Mouse (Mus musculus) midbrain, postnatal 0 days (tissue): ENCODE data around the gene Mmrn1. TPM values are rescaled to one million over a fixed set of nuclear protein-coding genes. Genes with fewer than 3 reads are reported as not detected.

Experiments used
- ATAC-seq: fragments of 200-750 bp; cut with Nextera tagmentation; 2 replicates; pipeline ENCODE4 v1.8.0; 2017; ENCODE audit warnings: moderate number of reproducible peaks, mild to moderate bottlenecking, moderate TSS enrichment, moderate library complexity; ENCODE audit not compliant: low FRiP score
- DNase-seq: peaks from one replicate; pipeline ENCODE4 v3.0.0-alpha.2; 2015; ENCODE audit warnings: low spot score
- H3K27ac ChIP-seq: fragments of 300-500 bp; sonication (generic); 2 replicates; pipeline ENCODE4 v1.5.1; 2014; ENCODE audit warnings: low read depth, mild to moderate bottlenecking, low read length, mixed read lengths
- H3K27me3 ChIP-seq: fragments of 300-500 bp; sonication (generic); 2 replicates; pipeline ENCODE4 v1.6.1; 2014; ENCODE audit warnings: low read length, control low read depth, mixed read lengths; ENCODE audit not compliant: insufficient read depth
- H3K36me3 ChIP-seq: fragments of 300-500 bp; sonication (generic); 2 replicates; pipeline ENCODE4 v1.6.1; 2014; ENCODE audit warnings: low read length, control low read depth, mixed read lengths; ENCODE audit not compliant: insufficient read depth
- H3K4me1 ChIP-seq: fragments of 300-500 bp; sonication (generic); 2 replicates; pipeline ENCODE4 v1.6.1; 2014; ENCODE audit warnings: mild to moderate bottlenecking, control low read depth, antibody characterized with exemption, low read length, mixed read lengths; ENCODE audit not compliant: insufficient read depth
- H3K4me2 ChIP-seq: fragments of 300-500 bp; sonication (generic); 2 replicates; pipeline ENCODE4 v1.6.1; 2014; ENCODE audit warnings: low read depth, mild to moderate bottlenecking, low read length, mixed read lengths; ENCODE audit not compliant: poor library complexity, severe bottlenecking
- H3K4me3 ChIP-seq: fragments of 300-500 bp; sonication (generic); 2 replicates; pipeline ENCODE4 v1.5.1; 2014; ENCODE audit warnings: low read depth, mild to moderate bottlenecking, low read length, moderate library complexity
- H3K9ac ChIP-seq: fragments of 300-500 bp; sonication (generic); replicated peaks from 2 replicates; pipeline ENCODE4 v1.6.1; 2014; ENCODE audit warnings: mild to moderate bottlenecking, low read length, moderate library complexity, mixed read lengths; ENCODE audit not compliant: poor library complexity, severe bottlenecking
- H3K9me3 ChIP-seq: fragments of 300-500 bp; sonication (generic); 2 replicates; pipeline ENCODE4 v1.6.1; 2016; ENCODE audit warnings: low read length, control low read depth
- CTCF ChIP-seq: IDR thresholded peaks from 2 replicates; pipeline ENCODE4 v1.5.1; 2016; ENCODE audit warnings: antibody characterized with exemption, mild to moderate bottlenecking
- WGBS: fragments of 180-500 bp; shearing (Covaris S2); extraction: QIAGEN DNeasy Blood & Tissue Kit; methylation state at CpG from one replicate; pipeline ENCODE4 v1.1.7; 2014; 5-methylcytosine and 5-hydroxymethylcytosine counted together
- polyA plus RNA-seq: library from polyadenylated mRNA; unstranded; fragments of >200 nt; fragmentation: Nextera tagmentation; extraction: Ambion mirVana; gene quantifications from 2 replicates; pipeline ENCODE4 v1.2.1, GENCODE M21; 2015
- total RNA-seq: library from RNA; depleted of rRNA; stranded (reverse); fragments of >200 nt; gene quantifications from 2 replicates; pipeline ENCODE4 v1.2.3, GENCODE M21; 2014; rRNA removed

Mmrn1 gene
- total and polyA plus RNA-seq, 2 experiments from 2014 or later: 1.0 to 1.5 TPM

GRCm38 (mm10) chr6:61003916-61004765 is 79.4 kb downstream of the Mmrn1 start:
- Histone ChIP-seq H3K9ac (no peak overlapping the region), H3K9me3 (no peaks in the 10 kb centered on the region), H3K4me2 (no peak overlapping the region), H3K27ac (no peak overlapping the region), H3K36me3 (no peaks in the 10 kb centered on the region), H3K27me3 (no peaks in the 10 kb centered on the region), H3K4me1 (no peaks in the 10 kb centered on the region), H3K4me3 (no peak overlapping the region)
- no peak for TF ChIP-seq CTCF
- ATAC-seq (no peak), DNase-seq (no peak)
- WGBS: 30% methylated on average over 3 of the region's 3 CpGs

DNA sequence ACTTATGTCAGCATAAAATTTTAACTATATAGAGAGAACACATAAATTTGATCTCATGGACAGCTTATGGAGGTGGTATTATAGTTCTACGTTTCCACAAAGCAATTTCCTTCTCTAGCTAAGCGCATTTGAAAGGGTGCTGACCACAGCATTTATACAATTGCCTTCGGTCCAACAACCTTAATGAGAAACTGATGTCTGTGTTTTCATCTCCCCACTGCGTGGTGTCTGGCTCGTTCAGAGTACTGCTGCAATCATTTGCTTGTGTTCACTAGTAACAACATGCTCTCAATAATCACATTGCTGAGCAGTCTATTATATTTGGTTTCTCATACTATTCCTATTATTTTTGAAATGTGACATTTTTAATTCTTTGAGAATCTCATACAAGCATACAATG is 89.0 kb downstream of the Mmrn1 start:
- DNase-seq (peak; percentile 26), ATAC-seq (no peak)
- no peak overlapping the region for H3K9ac ChIP-seq
- 63% methylated on average over 5 of the region's 5 CpGs for WGBS
- no peak overlapping the region for H3K4me2 ChIP-seq
- H3K27ac ChIP-seq: no peak overlapping the region
- no peak for TF ChIP-seq CTCF
- no peak overlapping the region for H3K4me3 ChIP-seq
- no peaks in the 10 kb centered on the region for H3K4me1 ChIP-seq
- H3K36me3 ChIP-seq: no peaks in the 10 kb centered on the region
- H3K9me3 ChIP-seq: no peaks in the 10 kb centered on the region
- no peaks in the 10 kb centered on the region for H3K27me3 ChIP-seq

- Histone ChIP-seq H3K9ac (no peak overlapping the region), H3K27ac (no peak overlapping the region), H3K4me3 (no peak overlapping the region), H3K4me1 (no peaks in the 10 kb centered on the region), H3K27me3 (no peaks in the 10 kb centered on the region), H3K9me3 (no peaks in the 10 kb centered on the region), H3K36me3 (no peaks in the 10 kb centered on the region), H3K4me2 (no peak overlapping the region)
- no peak for TF ChIP-seq CTCF
- ATAC-seq (no peak), DNase-seq (no peak)
- 89% methylated on average over 1 of the region's 1 CpGs for WGBS
These were observed 94.9 kb downstream of the Mmrn1 start for GRCm38 (mm10) chr6:61019689-61020088.

DNA sequence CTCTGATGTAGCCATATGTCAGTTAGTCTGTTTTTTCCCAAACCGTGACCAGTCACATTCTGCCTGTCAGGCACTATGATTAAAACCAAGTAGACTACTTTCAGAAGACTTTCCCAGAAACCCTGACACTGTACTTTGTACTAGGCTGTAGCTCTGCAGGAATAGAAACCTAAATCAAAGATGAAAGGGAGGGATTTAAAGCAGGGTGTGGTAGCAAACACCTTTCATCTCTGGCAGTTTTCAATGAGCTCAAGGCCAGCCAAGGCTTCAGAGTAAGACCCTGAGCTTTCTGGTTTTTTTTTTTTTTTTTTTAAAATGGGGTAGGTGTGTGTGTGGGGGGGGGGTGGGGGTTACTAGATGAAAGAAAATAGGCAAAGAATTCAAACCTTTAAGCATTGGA is 96.2 kb downstream of the Mmrn1 start:
- Histone ChIP-seq H3K27me3 (no peaks in the 10 kb centered on the region), H3K4me2 (no peak overlapping the region), H3K4me1 (no peaks in the 10 kb centered on the region), H3K9ac (no peak overlapping the region), H3K27ac (no peak overlapping the region), H3K9me3 (no peaks in the 10 kb centered on the region), H3K4me3 (no peak overlapping the region), H3K36me3 (no peaks in the 10 kb centered on the region)
- ATAC-seq (no peak), DNase-seq (no peak)
- WGBS: 73% methylated on average over 1 of the region's 1 CpGs
- TF ChIP-seq CTCF: no peak

DNA sequence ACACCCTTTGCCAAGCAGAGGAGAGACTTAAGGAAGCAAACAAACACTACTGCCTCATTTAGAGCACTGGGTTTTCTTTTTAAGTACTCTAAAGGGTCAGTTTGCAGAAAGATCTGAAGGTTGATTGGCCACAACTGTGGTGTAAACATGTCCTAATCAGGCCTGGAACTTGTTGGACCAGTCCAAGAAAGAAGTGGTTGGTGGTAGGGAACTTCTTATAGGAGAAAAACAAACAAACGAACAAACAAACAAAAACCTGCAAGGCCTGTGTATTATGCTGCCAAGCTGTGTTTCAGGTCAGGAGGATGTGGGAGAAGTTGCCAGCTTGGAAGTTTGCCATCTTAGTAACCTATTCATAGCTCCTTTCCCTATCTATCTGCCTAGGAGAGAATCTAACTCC is 108.5 kb downstream of the Mmrn1 start:
- WGBS: 91% methylated on average over 1 of the region's 1 CpGs
- Histone ChIP-seq H3K9ac (no peak overlapping the region), H3K4me1 (no peaks in the 10 kb centered on the region), H3K4me3 (no peak overlapping the region), H3K36me3 (no peaks in the 10 kb centered on the region), H3K27ac (no peak overlapping the region), H3K27me3 (no peaks in the 10 kb centered on the region), H3K4me2 (no peak overlapping the region), H3K9me3 (no peaks in the 10 kb centered on the region)
- no peak for DNase-seq
- ATAC-seq: no peak
- no peak for TF ChIP-seq CTCF

Other genes starting within 250 kb of the Mmrn1 start
- 155 and 176 TPM in 2 replicates for gene Snca, start 95.1 kb upstream of the Mmrn1 start, total RNA-seq
- 337 and 364 TPM in 2 replicates for gene Snca, start 95.1 kb upstream of the Mmrn1 start, polyA plus RNA-seq